Mouse (Mus musculus): ENCODE results near the gene Lrpap1. TPM values are rescaled to one million over a fixed set of nuclear protein-coding genes. Genes with fewer than 3 reads are reported as not detected.
A peak's percentile ranks its signal among the peaks of the same experiment; 100 is the strongest.

The Lrpap1 gene
- total and polyA plus RNA-seq, 3 experiments = 33.1 to 59.0 (median 49.0) TPM

- no peaks in the 10 kb centered on the region for H3K27me3 ChIP-seq (ENCODE audit: control insufficient read depth, insufficient read depth, low read length)
- 79% methylated on average over 5 of the region's 5 CpGs for WGBS
- no peak for DNase-seq
- H3K4me3 ChIP-seq = no peak overlapping the region
- no peaks in the 10 kb centered on the region for H3K79me2 ChIP-seq (replicated peaks; ENCODE audit: control insufficient read depth, insufficient read depth, low read length)
- no peak overlapping the region for H3K27ac ChIP-seq
- TF ChIP-seq EP300 (IDR thresholded peaks at IDR 0.05; ENCODE audit: insufficient read depth, low read depth, low read length) (no peak), CTCF (IDR thresholded peaks at IDR 0.05) (peak; percentile 58)
- H3K36me3 ChIP-seq (ENCODE audit: control insufficient read depth, insufficient read depth, low read length) = no peaks in the 10 kb centered on the region
- no peak overlapping the region for H3K9ac ChIP-seq (ENCODE audit: low read depth, low read length)
- no peaks in the 10 kb centered on the region for H3K4me1 ChIP-seq (ENCODE audit: control insufficient read depth, insufficient read depth, low read length)
- intact Hi-C loops (cut with DNase I) = loop anchor here (2.0 to 5.0 kb wide), 3 partner anchors 37 to 297 kb away; no protein-coding TSS in a partner anchor
Observed at GRCm38 (mm10) chr5:35050541-35050940, 55.0 kb downstream of the Lrpap1 start.

DNA sequence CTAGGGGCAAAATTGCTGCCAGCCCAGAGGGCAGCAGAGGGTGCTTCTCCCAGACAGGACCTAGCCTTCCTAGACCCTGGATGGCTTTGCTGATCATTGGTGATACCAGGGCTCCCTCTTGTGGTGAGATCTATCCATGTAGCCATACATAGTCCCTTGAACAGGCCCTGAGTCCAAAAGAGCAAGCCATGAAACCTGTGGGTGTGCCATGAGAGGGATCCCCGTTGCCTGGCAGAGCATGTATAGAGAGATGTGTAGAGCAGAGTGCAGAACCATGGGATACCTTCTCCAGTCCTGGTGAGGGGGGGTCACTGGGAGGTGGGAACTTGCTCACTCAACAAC, 62.5 kb downstream of the Lrpap1 start:
- WGBS = 0% methylated on average over 1 of the region's 1 CpGs
- no peak overlapping the region for H3K4me3 ChIP-seq
- no peak overlapping the region for H3K9ac ChIP-seq (ENCODE audit: low read depth, low read length)
- H3K27ac ChIP-seq = no peak overlapping the region
- intact Hi-C loops (cut with DNase I) = loop anchor here (1.0 to 10.0 kb wide), 3 partner anchors 57 to 378 kb away; partner anchors contain the start of genes Grk4 and Nop14
- no peak for TF ChIP-seq POLR2A (IDR thresholded peaks at IDR 0.05; ENCODE audit: insufficient read depth, low read depth, low read length)
- peak; percentile 88 for TF ChIP-seq EP300 (IDR thresholded peaks at IDR 0.05; ENCODE audit: insufficient read depth, low read depth, low read length)
- peak; percentile 89 for TF ChIP-seq CTCF (IDR thresholded peaks at IDR 0.05)
- H3K36me3 ChIP-seq (ENCODE audit: control insufficient read depth, insufficient read depth, low read length) = no peaks in the 10 kb centered on the region
- H3K79me2 ChIP-seq (replicated peaks; ENCODE audit: control insufficient read depth, insufficient read depth, low read length) = no peaks in the 10 kb centered on the region
- peak; percentile 61 to 64 for DNase-seq
- no peaks in the 10 kb centered on the region; the same call in 1 of the 2 replicates for H3K4me1 ChIP-seq (ENCODE audit: control insufficient read depth, insufficient read depth, low read length)
- H3K27me3 ChIP-seq (ENCODE audit: control insufficient read depth, insufficient read depth, low read length) = no peaks in the 10 kb centered on the region

DNA sequence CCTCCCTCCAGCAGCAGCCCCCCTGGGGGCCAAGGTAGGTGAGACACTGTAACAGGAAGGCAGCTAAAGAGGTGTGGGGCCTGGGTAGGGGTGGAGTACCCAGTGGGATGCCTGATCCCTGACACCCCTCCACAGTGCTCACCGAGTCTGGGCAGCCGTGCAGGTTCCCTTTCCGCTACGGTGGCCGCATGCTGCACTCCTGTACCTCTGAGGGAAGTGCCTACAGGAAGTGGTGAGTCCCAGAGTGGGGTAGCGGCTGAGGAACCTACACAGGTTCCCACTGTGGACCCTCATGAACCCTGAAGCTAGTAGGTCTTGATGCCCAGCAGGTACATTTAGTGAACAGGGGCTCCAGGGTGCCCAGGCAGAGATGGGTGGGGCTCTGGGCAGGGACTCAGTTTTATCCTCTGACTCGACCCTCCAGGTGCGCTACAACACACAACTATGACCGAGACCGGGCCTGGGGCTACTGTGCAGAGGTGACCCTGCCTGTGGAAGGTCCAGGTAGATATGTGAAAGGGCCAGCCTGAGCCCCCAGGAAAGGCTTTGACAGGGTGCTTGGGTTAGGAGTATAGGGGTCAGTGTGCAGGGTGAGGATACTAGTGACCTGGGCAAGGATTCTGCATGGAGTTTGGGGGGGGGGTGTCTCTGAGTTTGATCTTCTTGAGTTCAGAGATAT, 63.0 kb downstream of the Lrpap1 start:
- Histone ChIP-seq H3K4me3 (no peak overlapping the region), H3K36me3 (ENCODE audit: control insufficient read depth, insufficient read depth, low read length) (no peaks in the 10 kb centered on the region), H3K9ac (ENCODE audit: low read depth, low read length) (no peak overlapping the region), H3K27ac (no peak overlapping the region), H3K4me1 (ENCODE audit: control insufficient read depth, insufficient read depth, low read length) (no peaks in the 10 kb centered on the region; the same call in 1 of the 2 replicates), H3K27me3 (ENCODE audit: control insufficient read depth, insufficient read depth, low read length) (no peaks in the 10 kb centered on the region), H3K79me2 (replicated peaks; ENCODE audit: control insufficient read depth, insufficient read depth, low read length) (no peaks in the 10 kb centered on the region)
- DNase-seq = no peak
- WGBS = 69% methylated on average over 10 of the region's 10 CpGs
- TF ChIP-seq POLR2A (IDR thresholded peaks at IDR 0.05; ENCODE audit: insufficient read depth, low read depth, low read length) (no peak), EP300 (IDR thresholded peaks at IDR 0.05; ENCODE audit: insufficient read depth, low read depth, low read length) (no peak)
- intact Hi-C loops (cut with DNase I) = loop anchor here (1.0 to 10.0 kb wide), 3 partner anchors 56 to 378 kb away; partner anchors contain the start of genes Grk4 and Nop14

Other genes with a start within 250 kb of the Lrpap1 start
- gene Msantd1, start 197.8 kb downstream of the Lrpap1 start, total RNA-seq (2021) = under 1 TPM in 1 of 2 experiments, not detected in 1; 0.66 TPM
- gene Msantd1, start 197.8 kb downstream of the Lrpap1 start, polyA plus RNA-seq (2012; rRNA removed) = 0.96 and 1.0 TPM in 2 replicates
- 10 to 100 TPM; 13.1 to 16.5 TPM for gene Rgs12, start 156.3 kb downstream of the Lrpap1 start, total RNA-seq (2021)
- 26.2 and 27.7 TPM in 2 replicates for gene Rgs12, start 156.3 kb downstream of the Lrpap1 start, polyA plus RNA-seq (2012; rRNA removed)
- under 1 TPM; 0.47 to 0.96 TPM for gene Hgfac, start 64.3 kb downstream of the Lrpap1 start, total RNA-seq (2021)
- 0.94 and 1.3 TPM in 2 replicates for gene Hgfac, start 64.3 kb downstream of the Lrpap1 start, polyA plus RNA-seq (2012; rRNA removed)
- gene Dok7, start 49.0 kb downstream of the Lrpap1 start, total RNA-seq (2021) = 10 to 100 TPM; 34.9 to 35.6 TPM
- gene Dok7, start 49.0 kb downstream of the Lrpap1 start, polyA plus RNA-seq (2012; rRNA removed) = 23.8 and 25.4 TPM in 2 replicates
- under 1 TPM; 0.43 to 0.52 TPM for gene Adra2c, start 172.6 kb upstream of the Lrpap1 start, total RNA-seq (2021)
- gene Adra2c, start 172.6 kb upstream of the Lrpap1 start, polyA plus RNA-seq (2012; rRNA removed) = 0.23 and 0.43 TPM in 2 replicates

All from heart, adult 2 months (tissue).